Mouse (Mus musculus): ENCODE results near the gene Iqgap3.

GRCm38 (mm10) chr3:88141439-88141786, 59.6 kb downstream of the Iqgap3 start:
- TF ChIP-seq CTCF (conservative IDR thresholded peaks at IDR 0.05; ENCODE audit: low read length): no peak
- no peak for TF ChIP-seq POU5F1 (IDR thresholded peaks at IDR 0.05; ENCODE audit: borderline replicate concordance, low read length)
- TF ChIP-seq NANOG (IDR thresholded peaks at IDR 0.05; ENCODE audit: borderline replicate concordance, low read length): no peak
